Mouse (Mus musculus): Measurements from ENCODE around the gene Depdc5.

DNA sequence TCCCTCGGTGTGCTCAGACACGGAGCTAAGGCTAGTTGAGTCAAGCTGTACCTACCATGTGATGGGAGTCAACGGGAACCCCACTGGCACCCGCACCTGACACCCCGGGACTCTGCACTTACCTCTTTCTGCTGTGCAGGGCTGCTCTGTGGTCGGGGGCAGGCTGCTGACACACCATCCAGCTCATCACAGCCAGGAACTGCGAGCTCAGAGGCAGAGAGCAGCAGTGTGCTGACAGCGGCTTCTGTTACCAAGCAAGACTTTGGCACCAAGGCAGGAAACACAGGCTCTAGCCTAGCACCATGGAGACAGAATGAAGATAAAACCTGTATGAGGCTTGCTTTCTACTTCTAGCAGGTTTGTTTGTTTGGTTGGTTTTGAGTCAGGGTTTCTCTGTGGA is 43.0 kb upstream of the Depdc5 start:
- TF ChIP-seq ZC3H11A (IDR thresholded peaks at IDR 0.05; ENCODE audit: borderline replicate concordance, low read depth, low read length) (no peak), MAFK (IDR thresholded peaks at IDR 0.05; ENCODE audit: insufficient read depth, low read depth, low read length) (no peak), HCFC1 (IDR thresholded peaks at IDR 0.05; ENCODE audit: borderline replicate concordance, insufficient read depth, low read length) (no peak), ZNF384 (IDR thresholded peaks at IDR 0.05; ENCODE audit: low read depth, low read length) (no peak)

All from ES-E14 (cell line).